Mouse (Mus musculus) CH12.LX (cell line): ENCODE measurements at regions not wholly inside any gene's neighbourhood (a gene's known extent, or its start where the extent isn't known, plus 50 kb on each side); places are given as distances from the start of the nearest gene placed in this dataset.

Source experiments
- CTCF ChIP-seq, 2 experiments: IDR thresholded peaks in 1 of 2; conservative IDR thresholded peaks in 1 of 2; 2 replicates each; pipeline ENCODE4 v1.5.1; 2011 to 2012; ENCODE audit warnings: low read depth in 2 of 2, low read length in 2 of 2, improper control_type of control experiment in 1 of 2, inconsistent platforms in 1 of 2, mild to moderate bottlenecking in 1 of 2, moderate library complexity in 1 of 2
- EP300 ChIP-seq: IDR thresholded peaks from 2 replicates; pipeline ENCODE4 v1.6.1; 2011; ENCODE audit warnings: low read length, improper control_type of control experiment
- HCFC1 ChIP-seq: IDR thresholded peaks from 2 replicates; pipeline ENCODE4 v1.6.1; 2012; ENCODE audit warnings: low read depth, mild to moderate bottlenecking, inconsistent platforms, low read length, improper control_type of control experiment
- JUN ChIP-seq: IDR thresholded peaks from 2 replicates; pipeline ENCODE4 v1.6.1; 2011; ENCODE audit warnings: low read depth, mild to moderate bottlenecking, low read length, improper control_type of control experiment, moderate library complexity; ENCODE audit not compliant: insufficient read depth
- JUND ChIP-seq: conservative IDR thresholded peaks from 2 replicates; pipeline ENCODE4 v1.6.1; 2011; ENCODE audit warnings: low read depth, low read length, improper control_type of control experiment
- MAX ChIP-seq: IDR thresholded peaks from 2 replicates; pipeline ENCODE4 v1.6.1; 2011; ENCODE audit warnings: low read length, improper control_type of control experiment
- MEF2A ChIP-seq: IDR thresholded peaks from 2 replicates; pipeline ENCODE4 v1.6.1; 2014; ENCODE audit warnings: low read depth, mild to moderate bottlenecking, inconsistent platforms, low read length, improper control_type of control experiment, borderline replicate concordance
- MXI1 ChIP-seq: IDR thresholded peaks from 2 replicates; pipeline ENCODE4 v1.6.1; 2011; ENCODE audit warnings: mild to moderate bottlenecking, low read depth, low read length, improper control_type of control experiment
- POLR2A ChIP-seq: IDR thresholded peaks from 2 replicates; pipeline ENCODE4 v1.6.1; 2011; ENCODE audit warnings: low read depth, mild to moderate bottlenecking, improper control_type of control experiment, low read length
- SMC3 ChIP-seq: IDR thresholded peaks from 2 replicates; pipeline ENCODE4 v1.6.1; 2011; ENCODE audit warnings: low read depth, low read length, improper control_type of control experiment
- USF1 ChIP-seq: IDR thresholded peaks from 2 replicates; pipeline ENCODE4 v1.6.1; 2014; ENCODE audit warnings: low read depth, mild to moderate bottlenecking, inconsistent platforms, low read length, improper control_type of control experiment
- ZNF384 ChIP-seq: IDR thresholded peaks from 2 replicates; pipeline ENCODE4 v1.6.1; 2012; ENCODE audit warnings: low read depth, low read length, improper control_type of control experiment, inconsistent platforms

DNA sequence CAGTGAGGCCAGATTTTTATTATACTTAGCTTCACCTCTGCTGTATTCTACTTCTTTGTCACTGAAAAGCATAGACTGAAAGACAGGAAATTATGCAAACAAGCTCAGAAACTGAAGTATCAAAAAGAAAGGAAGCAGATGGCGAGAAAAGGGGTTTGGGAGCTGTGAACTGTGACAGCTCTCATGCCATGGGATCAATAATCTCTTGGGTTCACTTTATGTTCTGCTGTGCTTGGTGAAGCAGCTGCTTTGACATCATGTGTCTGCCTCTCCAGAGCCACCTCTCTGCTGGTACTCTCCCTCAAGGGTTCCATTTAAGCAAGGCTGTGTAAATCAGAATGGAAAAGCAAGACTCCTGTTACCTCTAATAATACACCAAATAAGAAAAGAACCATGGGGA, 291.3 kb upstream of the B430218F22Rik start:
- TF ChIP-seq MAX (no peak), CTCF (conservative IDR thresholded peaks at IDR 0.05 in 1 of 2, IDR thresholded peaks at IDR 0.05 in 1 of 2; ENCODE audit: low read depth in 2 of 2, low read length in 2 of 2) (no peak), POLR2A (no peak), ZNF384 (no peak), MXI1 (no peak), USF1 (no peak), SMC3 (no peak), EP300 (no peak), JUN (no peak), JUND (no peak), MEF2A (no peak), HCFC1 (no peak)
